Mouse (Mus musculus) B cell, adult (primary cell): ENCODE measurements around the gene Gm21095. TPM values are rescaled to one million over a fixed set of nuclear protein-coding genes. Genes with fewer than 3 reads are reported as not detected.

Experiments
- total RNA-seq: library from RNA; stranded (reverse); gene quantifications from 4 replicates; pipeline ENCODE4 v1.2.4, GENCODE M21; 2023; ENCODE audit not compliant: inconsistent age

The Gm21095 gene
- not detected in 4 replicates for total RNA-seq

DNA sequence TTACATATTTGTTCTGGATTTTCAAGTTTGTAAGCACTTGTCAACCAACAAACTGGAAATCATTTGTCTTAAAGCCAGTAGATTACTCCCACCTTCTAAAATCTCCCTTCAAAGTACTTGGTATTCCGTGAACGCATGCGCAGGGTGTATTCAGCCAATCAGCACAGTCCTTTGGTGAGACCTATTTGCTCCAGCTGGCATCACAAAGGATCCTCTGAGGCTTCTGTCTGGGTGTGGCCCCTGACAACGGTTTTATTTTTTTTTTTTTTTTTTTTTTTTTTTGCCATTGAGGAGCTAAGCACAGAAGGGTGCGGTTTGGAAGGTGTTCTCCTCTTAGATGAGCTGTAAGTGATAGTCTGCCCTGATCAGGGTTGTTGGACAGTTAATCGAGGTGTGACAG is at the start of gene Gm21095:
TSS of gene Gm21095 (plus strand) at position 301 of the 400 bp plus-strand sequence.

